Mouse (Mus musculus) heart, postnatal 0 days (tissue): ENCODE data around the gene H2-Q4.
"Not testable (repeated sequence)": the region's sequence is repeated elsewhere in the genome, so short reads cannot be mapped to it uniquely, and the experiment has no call there.

ENCODE experiments used
- CTCF ChIP-seq: IDR thresholded peaks from 2 replicates; pipeline ENCODE4 v1.5.1; 2016; ENCODE audit warnings: antibody characterized with exemption, control low read depth, low read depth
- EP300 ChIP-seq: IDR thresholded peaks from 2 replicates; pipeline ENCODE4 v1.6.1; 2016; ENCODE audit warnings: antibody characterized with exemption, low read depth

DNA sequence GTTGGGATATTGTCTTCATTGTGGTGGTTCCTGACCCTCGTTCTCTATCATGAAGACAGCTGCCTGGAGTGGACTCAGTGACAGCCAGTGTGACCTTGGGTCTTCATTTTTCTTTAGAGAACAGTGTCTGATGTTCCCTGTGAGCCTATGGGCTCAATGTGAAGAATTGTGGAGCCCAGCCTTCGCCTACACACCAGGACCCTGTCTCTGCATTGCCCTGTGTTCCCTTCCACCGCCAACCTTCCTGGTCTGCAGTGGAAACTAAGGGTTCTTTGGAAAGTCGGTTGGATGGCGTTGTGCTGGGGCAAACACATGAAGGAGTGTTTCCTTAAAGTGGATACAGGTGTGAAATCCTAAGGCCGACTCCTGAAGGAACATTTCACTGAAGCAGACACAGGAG is 49.5 kb downstream of the H2-Q4 start:
- not testable (repeated sequence) for TF ChIP-seq CTCF, EP300
